Mouse (Mus musculus): ENCODE data around the gene Kcnn1.

GRCm38 (mm10) chr8:70862824-70863641 lies at the start of gene Kcnn1:
- TF ChIP-seq CTCF (IDR thresholded peaks at IDR 0.05; ENCODE audit: extremely low read depth, insufficient read length, insufficient replicate concordance, low read depth, low read length) = no peak
- TF ChIP-seq POLR2A (IDR thresholded peaks at IDR 0.05; ENCODE audit: low read depth, low read length) = no peak

Measured in small intestine, adult 2 months (tissue).